Mouse (Mus musculus) megakaryocyte-erythroid progenitor cell, adult 5-6 weeks (primary cell): Measurements from ENCODE around the gene Xpo1. TPM values are rescaled to one million over a fixed set of nuclear protein-coding genes. Genes with fewer than 3 reads are reported as not detected.
"Not testable (repeated sequence)": the region's sequence is repeated elsewhere in the genome, so short reads cannot be mapped to it uniquely, and the experiment has no call there.

Experiments
- ATAC-seq: replicated peaks from 2 replicates; pipeline ENCODE4 v1.8.0; 2016; ENCODE audit warnings: mild to moderate bottlenecking, inconsistent platforms; ENCODE audit not compliant: severe bottlenecking, poor library complexity, low FRiP score, low TSS enrichment
- total RNA-seq, 2 experiments: library from RNA; stranded (forward) in 1 of 2; stranded (reverse) in 1 of 2; fragments of 200-1000, 215-1000 nt in 1 of 2; fragments of >200 nt in 1 of 2; fragmentation: Nextera tagmentation in 1 of 2; gene quantifications; 2 replicates each; pipeline ENCODE4 v1.2.3; 2014 to 2017

The Xpo1 gene
- total RNA-seq, 2 experiments from 2014 or later = 106 to 322 TPM

DNA sequence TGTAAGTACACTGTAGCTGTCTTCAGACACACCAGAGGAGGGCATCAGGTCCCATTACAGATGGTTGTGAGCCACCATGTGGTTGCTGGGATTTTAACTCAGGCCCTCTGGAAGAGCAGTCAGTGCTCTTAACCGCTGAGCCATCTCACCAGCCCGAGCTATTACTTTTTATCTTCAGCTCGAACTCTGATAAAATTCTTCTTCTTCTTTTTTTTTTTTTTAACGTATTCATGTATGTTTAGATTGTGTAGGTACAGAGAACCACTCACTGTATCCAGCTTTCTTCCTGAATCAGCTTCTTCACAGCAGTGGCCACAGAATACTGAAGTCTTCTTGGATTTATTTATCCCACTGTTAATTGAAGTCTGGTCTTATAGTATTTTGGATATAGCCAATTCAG lies 33.0 kb downstream of the Xpo1 start:
- not testable (repeated sequence) for ATAC-seq

DNA sequence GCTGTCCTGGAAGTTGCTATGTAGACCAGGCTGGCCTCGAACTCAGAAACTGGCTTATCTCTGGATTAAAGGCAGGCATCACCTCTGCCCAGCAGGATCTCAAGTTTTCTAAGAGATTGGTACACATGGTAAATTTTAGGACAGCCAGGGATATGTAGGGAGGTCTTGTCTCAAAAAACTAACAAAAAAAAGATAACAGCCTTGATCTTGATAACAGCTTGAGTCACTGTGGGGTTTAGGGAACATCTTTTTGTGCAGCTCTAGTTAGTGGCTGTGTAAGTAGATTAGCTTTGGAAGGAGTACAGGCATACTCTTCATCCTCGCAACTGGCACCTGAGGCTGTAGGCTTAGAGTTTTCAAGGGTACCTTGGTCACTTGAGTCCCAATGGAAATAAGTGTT lies 41.5 kb downstream of the Xpo1 start:
- ATAC-seq = no peak

DNA sequence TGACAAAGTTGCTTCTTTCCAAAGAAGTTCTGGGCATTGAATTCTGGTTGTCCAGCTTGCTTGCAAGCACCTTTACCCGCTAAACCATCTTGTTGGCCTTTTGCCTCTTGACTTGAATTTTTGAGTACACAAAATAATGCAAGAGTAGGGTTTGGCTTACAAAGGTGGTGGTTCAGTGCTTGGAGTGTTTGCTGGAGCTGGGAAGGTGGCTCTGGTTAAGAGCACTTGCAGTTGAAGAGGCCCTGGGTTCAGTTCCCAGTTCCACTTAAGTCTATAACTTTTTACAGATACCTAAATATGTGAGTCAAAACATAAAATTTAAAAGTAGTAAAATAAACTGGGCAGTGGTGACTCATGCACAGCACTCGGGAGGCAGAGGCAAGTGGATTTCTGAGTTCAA lies 42.5 kb downstream of the Xpo1 start:
- ATAC-seq = no peak

DNA sequence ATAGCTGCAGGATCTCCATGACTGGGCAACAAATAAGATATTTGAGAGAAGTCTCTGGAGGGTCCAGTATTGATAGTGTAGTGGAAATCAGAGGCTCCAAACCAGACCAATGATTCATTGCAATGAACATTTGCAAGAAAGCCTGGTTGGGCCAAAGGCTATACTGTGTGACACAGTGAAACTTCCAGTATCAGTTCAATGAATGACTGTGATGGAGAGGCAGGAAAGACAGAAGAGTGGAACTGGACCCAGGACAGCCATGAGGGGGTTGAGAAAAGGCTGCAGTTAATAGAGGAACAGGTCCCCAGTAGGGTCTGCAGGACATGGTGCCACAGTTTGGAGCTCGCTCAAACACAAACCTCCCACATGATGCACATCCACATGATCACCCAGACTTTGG lies 44.1 kb downstream of the Xpo1 start:
- peak; percentile 20; the same call in 1 of the 2 replicates for ATAC-seq

DNA sequence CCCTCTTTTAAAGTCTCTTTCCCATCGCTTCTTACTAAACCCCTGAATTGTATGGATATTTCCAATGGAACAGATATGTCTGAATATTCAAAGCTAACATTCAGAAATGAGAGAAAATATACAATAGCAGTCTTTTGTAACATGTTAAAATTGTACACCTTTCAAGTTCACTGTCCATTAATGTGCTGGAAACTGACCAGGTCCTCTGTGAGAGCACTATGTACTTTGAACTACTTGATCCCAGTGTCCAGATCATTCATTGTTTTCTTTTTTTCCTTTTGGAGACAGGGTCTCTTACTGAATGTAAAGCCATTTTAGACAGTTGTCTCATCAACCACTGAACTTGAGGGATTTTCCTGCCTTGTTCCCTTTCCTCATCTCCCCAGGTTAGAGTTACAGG lies 47.3 kb downstream of the Xpo1 start:
- no peak for ATAC-seq

DNA sequence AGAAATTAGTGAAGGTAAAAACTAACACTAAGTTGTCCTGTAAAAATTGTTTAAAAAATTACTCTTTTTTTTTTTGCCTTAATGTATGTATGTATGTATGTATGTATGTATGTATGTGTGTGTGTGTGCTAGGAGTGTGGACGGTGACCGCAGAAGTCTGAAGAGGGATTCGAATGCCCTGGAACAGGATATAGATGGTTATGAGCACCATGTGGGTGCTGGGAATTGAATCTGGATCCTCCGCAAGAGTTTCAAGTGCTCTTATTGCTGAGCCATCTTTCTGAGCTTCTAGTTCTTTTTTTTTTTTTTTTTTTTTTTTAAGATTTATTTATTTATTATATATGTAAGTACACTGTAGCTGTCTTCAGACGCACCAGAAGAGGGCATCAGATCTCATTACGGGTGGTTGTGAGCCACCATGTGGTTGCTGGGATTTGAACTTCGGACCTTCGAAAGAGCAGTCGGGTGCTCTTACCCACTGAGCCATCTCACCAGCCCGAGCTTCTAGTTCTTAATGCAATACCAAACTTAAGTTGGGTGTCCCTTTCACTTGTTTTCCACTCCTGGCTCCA lies 49.3 kb downstream of the Xpo1 start:
- ATAC-seq = not testable (repeated sequence)

DNA sequence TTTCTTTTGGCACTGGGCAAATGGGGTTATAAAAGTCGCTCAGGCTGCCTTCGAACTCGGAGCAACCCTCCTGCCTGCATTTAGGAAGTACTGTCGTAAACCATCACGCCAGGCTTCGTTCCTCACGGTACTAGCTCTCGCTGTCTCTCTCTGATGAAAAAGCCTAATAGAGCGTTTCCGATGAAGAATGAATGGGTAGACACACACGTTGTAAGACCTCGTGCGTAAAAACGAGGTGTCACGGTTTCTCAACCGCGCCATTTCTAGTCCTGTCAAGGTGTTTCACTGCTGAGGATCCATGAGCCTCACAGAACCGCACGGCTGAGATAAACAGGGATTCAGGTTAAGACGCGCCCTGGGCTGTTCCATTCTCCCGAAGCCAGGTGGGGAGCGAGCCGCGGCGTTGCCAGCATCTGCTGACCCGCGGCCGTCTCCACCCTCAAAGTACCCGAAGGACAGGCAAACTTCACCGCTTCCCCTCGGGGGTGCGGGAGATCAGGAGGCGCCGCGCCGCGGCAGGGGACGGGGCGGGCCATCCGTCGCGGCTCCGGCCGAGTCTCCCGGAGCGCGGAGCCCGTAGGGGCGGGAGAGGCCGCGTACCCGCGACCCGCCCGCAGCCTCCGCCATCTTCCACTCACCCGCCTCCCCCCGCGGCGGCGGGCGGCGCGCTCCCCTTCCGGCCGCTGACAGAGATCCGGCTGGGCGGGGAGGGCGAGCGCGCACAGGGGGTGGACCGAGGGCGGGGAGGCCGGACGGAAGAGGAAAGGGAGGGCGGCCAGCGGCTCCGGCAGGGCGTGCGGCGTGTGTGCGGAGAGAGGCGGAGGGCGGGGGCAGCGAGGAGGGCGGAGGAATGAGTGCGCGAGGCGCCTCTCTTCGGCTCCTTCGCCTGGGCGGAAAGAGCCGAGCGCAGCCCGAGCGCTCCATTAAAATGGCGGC lies 50.1 kb downstream of the Xpo1 start:
- ATAC-seq = peak; percentile 98

DNA sequence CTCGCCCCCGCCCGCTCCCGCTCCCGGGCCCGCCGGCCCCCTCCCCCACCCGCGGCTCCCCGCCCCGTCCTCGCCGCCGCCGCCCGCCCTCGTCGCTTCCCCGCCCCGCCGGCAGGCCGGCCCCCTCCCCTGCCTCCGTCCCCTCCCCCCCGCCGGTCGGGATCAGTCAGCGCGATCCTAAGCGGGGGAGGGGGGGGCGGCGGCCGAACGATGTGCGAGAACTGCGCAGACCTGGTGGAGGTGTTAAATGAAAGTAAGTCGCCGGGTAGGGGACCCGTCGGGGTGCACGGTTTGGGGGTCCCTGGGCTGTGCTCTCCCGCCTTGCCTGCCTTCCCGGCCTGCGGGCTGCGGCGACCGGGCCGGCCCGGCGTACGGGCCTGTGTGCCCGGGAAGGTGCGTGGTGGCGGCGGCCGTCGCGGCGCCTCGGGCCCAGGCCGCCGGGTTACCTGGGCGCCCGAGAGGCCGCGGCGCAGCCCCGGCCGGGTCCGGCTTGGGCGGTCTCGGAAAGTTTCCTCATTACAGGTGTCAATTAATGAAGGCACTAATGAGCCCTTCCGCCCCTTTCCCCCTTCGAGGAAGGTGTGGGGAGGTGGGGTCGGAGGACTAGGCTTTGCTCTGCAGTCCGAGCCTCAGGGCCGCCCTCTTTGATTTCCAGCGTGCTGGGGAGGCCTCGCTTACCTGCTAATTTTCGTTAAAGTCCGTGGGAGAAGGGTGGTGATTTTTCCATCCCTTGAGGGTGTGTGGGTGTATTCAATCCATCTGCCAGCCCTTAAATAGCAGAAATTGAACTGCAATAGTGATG lies 51.1 kb downstream of the Xpo1 start, which contains the start of gene Usp34:
Gene Usp34 (plus strand): TSS at position 132 of the 802 bp plus-strand sequence.
- 0 out of 2 replicates have a peak, but pooled peaks have one; percentile 15 for ATAC-seq

DNA sequence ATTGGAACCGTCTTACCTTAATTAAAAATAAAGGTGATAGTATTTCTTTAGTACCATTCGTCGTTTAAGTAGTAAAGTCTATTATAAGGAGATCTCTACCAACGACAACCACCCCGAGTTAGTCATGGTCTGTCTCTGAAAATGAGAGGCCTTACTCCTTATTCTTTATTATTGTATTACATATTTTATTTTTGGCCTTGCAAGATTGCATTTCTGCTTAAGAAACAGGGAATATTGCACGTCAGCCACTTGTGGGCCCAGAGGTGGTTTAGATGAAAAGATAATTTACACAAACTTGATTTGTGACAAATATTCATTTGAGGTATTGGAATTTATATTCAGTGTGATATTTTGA lies 51.7 kb downstream of the Xpo1 start:
- ATAC-seq = no peak

DNA sequence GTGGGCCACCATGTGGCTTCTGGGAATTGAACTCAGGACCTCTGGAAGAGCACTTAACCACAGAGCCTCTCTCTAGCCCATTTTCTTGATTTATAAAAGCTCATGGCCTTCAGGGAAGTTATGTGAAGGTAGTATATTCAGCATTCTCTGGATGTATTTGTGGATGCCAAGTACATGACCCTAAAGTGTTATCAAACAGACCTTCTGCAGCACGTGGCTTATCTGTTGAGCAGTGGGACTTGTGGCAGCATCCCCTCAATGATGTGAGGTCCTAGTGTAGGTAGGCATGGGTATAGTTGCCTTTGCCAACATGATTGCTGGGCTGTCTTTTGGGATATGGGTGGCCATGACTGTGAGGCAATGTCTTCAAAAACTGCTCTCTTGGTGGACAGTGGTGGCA lies 57.7 kb downstream of the Xpo1 start:
- peak; percentile 98 for ATAC-seq

DNA sequence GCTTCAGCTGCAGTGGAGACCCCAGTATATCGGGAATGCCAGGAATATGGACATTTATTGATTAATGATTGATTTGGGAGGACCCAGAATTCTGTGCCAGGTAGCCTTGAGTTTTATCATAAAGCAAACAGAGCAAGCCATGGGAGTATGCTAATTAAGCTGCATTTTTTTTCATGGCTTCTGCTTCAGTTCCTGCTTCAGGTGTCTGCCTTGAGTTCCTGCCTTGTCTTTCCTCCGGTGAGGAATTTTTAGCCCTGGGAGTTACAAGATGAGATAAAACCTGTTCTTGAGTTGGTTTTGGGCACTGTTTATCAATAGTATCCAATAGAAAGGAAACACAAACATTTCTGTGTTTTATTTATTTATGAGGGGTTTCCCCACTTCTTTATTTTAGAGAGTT lies 73.6 kb downstream of the Xpo1 start:
- ATAC-seq = no peak

DNA sequence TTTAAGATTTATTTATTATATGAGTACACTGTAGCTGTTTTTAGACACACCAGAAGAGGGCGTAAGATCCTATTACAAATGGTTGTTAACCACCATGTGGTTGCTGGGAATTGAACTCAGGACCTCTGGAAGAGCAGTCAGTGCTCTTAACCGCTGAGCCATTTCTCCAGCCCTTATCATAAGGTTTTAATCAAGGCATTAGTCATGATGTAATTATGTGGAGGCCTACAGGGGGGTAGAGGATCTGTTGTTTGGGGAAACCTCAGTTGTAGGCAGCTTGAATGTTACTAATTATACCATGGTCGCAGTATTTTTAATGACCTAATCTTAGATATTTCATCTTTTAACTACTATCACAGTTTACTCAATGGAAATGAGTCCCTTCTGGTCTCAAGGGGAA lies 76.3 kb downstream of the Xpo1 start:
- 0 out of 2 replicates have a peak, but pooled peaks have one; percentile 50 for ATAC-seq

DNA sequence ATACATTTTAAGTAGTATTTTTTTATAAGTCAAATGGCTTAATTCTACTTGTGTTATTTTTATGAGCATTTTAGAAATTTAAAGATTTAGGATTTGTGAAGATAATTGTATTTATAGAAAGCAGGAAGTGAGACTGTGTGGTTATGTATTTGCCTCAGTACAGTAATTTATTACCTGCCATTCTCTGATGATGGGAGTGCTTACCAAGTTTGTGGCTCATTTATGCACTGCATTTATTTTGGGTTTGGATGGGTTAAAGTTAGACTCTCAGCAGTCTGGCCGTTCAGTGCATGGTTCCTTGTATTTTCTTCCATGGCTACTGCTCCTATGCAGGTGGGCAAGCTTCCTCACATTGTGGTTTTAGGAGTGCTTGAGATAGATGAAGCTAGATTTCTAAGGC lies 79.3 kb downstream of the Xpo1 start:
- no peak for ATAC-seq

Other genes starting within 250 kb of the Xpo1 start
- gene Fam161a, start 248.5 kb upstream of the Xpo1 start, total RNA-seq (2014; fragmentation: Nextera tagmentation) = 1.2 and 4.3 TPM in 2 replicates
- gene Fam161a, start 248.5 kb upstream of the Xpo1 start, total RNA-seq (2017) = 2.4 and 3.0 TPM in 2 replicates
- gene Usp34, start 50.9 kb downstream of the Xpo1 start, total RNA-seq (2014; fragmentation: Nextera tagmentation) = 50.7 and 76.1 TPM in 2 replicates
- gene Usp34, start 50.9 kb downstream of the Xpo1 start, total RNA-seq (2017) = 31.9 and 59.4 TPM in 2 replicates
- 53.6 and 68.9 TPM in 2 replicates for gene Ahsa2, start 242.0 kb downstream of the Xpo1 start, total RNA-seq (2014; fragmentation: Nextera tagmentation)
- 64.3 and 86.3 TPM in 2 replicates for gene Ahsa2, start 242.0 kb downstream of the Xpo1 start, total RNA-seq (2017)